Mouse (Mus musculus) cerebellum, adult 2 months (tissue): ENCODE results near the gene Hoxc5.

Source experiments
- CTCF ChIP-seq: fragments of 200-500 bp; IDR thresholded peaks from 2 replicates; pipeline ENCODE4 v1.5.1; 2011; ENCODE audit warnings: low read depth, mild to moderate bottlenecking, control low read depth, low read length, moderate library complexity, borderline replicate concordance; ENCODE audit not compliant: insufficient read depth
- POLR2A ChIP-seq: fragments of 200-500 bp; IDR thresholded peaks from 2 replicates; pipeline ENCODE4 v1.6.1; 2011; ENCODE audit warnings: low read length, control low read depth, borderline replicate concordance; ENCODE audit not compliant: insufficient read depth

- no peak for TF ChIP-seq CTCF
- TF ChIP-seq POLR2A = no peak
These were observed 4.8 kb upstream of the Hoxc5 start for GRCm38 (mm10) chr15:102962492-102962891.
